Mouse (Mus musculus): Measurements from ENCODE around the gene Bub3. TPM values are rescaled to one million over a fixed set of nuclear protein-coding genes. Genes with fewer than 3 reads are reported as not detected.

Bub3 gene
- total and polyA plus RNA-seq, 3 experiments = 57.3 to 191 (median 131) TPM

GRCm38 (mm10) chr7:131604946-131605345 is 44.9 kb downstream of the Bub3 start:
- no peak overlapping the region for H3K4me3 ChIP-seq (ENCODE audit: low read depth, low read length)
- 0 out of 2 replicates have a peak, but pooled peaks cover 4% of the 10 kb centered on the region for H3K9me3 ChIP-seq (replicated peaks)
- H3K36me3 ChIP-seq (replicated peaks) = no peaks in the 10 kb centered on the region
- H3K4me1 ChIP-seq (ENCODE audit: insufficient read depth, low read depth, low read length) = no peaks in the 10 kb centered on the region
- no peaks in the 10 kb centered on the region for H3K27me3 ChIP-seq (ENCODE audit: insufficient read depth, low read length)
- DNase-seq (ENCODE audit: low spot score) (no peak), ATAC-seq (ENCODE audit: extremely low read depth, insufficient number of reproducible peaks, low FRiP score, poor library complexity, severe bottlenecking) (no peak)
- TF ChIP-seq GATA2 (IDR thresholded peaks at IDR 0.05; ENCODE audit: borderline replicate concordance, low read depth, low read length) = no peak
- no peak for TF ChIP-seq TAL1 (conservative IDR thresholded peaks at IDR 0.05; ENCODE audit: low read depth, low read length)
- TF ChIP-seq GATA1 (IDR thresholded peaks at IDR 0.05; ENCODE audit: borderline replicate concordance, low read length) = no peak
- no peak for TF ChIP-seq POLR2AphosphoS5 (IDR thresholded peaks at IDR 0.05; ENCODE audit: insufficient replicate concordance, low read depth, low read length)
- TF ChIP-seq CTCF (IDR thresholded peaks at IDR 0.05; ENCODE audit: low read depth, low read length) = no peak

GRCm38 (mm10) chr7:131605481-131605880 is 45.5 kb downstream of the Bub3 start:
- ATAC-seq (ENCODE audit: extremely low read depth, insufficient number of reproducible peaks, low FRiP score, poor library complexity, severe bottlenecking) = no peak
- Histone ChIP-seq H3K36me3 (replicated peaks) (no peaks in the 10 kb centered on the region), H3K4me3 (ENCODE audit: low read depth, low read length) (no peak overlapping the region), H3K4me1 (ENCODE audit: insufficient read depth, low read depth, low read length) (no peaks in the 10 kb centered on the region), H3K9me3 (replicated peaks) (0 out of 2 replicates have a peak, but pooled peaks cover 4% of the 10 kb centered on the region), H3K27me3 (ENCODE audit: insufficient read depth, low read length) (no peaks in the 10 kb centered on the region)
- DNase-seq (ENCODE audit: low spot score) = no peak
- no peak for TF ChIP-seq GATA1 (IDR thresholded peaks at IDR 0.05; ENCODE audit: borderline replicate concordance, low read length)
- no peak for TF ChIP-seq TAL1 (conservative IDR thresholded peaks at IDR 0.05; ENCODE audit: low read depth, low read length)
- TF ChIP-seq CTCF (IDR thresholded peaks at IDR 0.05; ENCODE audit: low read depth, low read length) = no peak
- TF ChIP-seq GATA2 (IDR thresholded peaks at IDR 0.05; ENCODE audit: borderline replicate concordance, low read depth, low read length) = no peak
- no peak for TF ChIP-seq POLR2AphosphoS5 (IDR thresholded peaks at IDR 0.05; ENCODE audit: insufficient replicate concordance, low read depth, low read length)

GRCm38 (mm10) chr7:131608049-131608448 is 48.0 kb downstream of the Bub3 start:
- Histone ChIP-seq H3K9me3 (replicated peaks) (0 out of 2 replicates have a peak, but pooled peaks cover 4% of the 10 kb centered on the region), H3K36me3 (replicated peaks) (no peaks in the 10 kb centered on the region), H3K4me1 (ENCODE audit: insufficient read depth, low read depth, low read length) (no peaks in the 10 kb centered on the region), H3K27me3 (ENCODE audit: insufficient read depth, low read length) (no peaks in the 10 kb centered on the region), H3K4me3 (ENCODE audit: low read depth, low read length) (no peak overlapping the region)
- DNase-seq (ENCODE audit: low spot score) = no peak
- TF ChIP-seq TAL1 (conservative IDR thresholded peaks at IDR 0.05; ENCODE audit: low read depth, low read length) (no peak), GATA1 (IDR thresholded peaks at IDR 0.05; ENCODE audit: borderline replicate concordance, low read length) (no peak), POLR2AphosphoS5 (IDR thresholded peaks at IDR 0.05; ENCODE audit: insufficient replicate concordance, low read depth, low read length) (no peak), CTCF (IDR thresholded peaks at IDR 0.05; ENCODE audit: low read depth, low read length) (no peak), GATA2 (IDR thresholded peaks at IDR 0.05; ENCODE audit: borderline replicate concordance, low read depth, low read length) (no peak)
- ATAC-seq (ENCODE audit: extremely low read depth, insufficient number of reproducible peaks, low FRiP score, poor library complexity, severe bottlenecking) = no peak

- no peak for TF ChIP-seq GATA2 (IDR thresholded peaks at IDR 0.05; ENCODE audit: borderline replicate concordance, low read depth, low read length)
- Histone ChIP-seq H3K27me3 (ENCODE audit: insufficient read depth, low read length) (no peaks in the 10 kb centered on the region), H3K36me3 (replicated peaks) (no peaks in the 10 kb centered on the region), H3K4me3 (ENCODE audit: low read depth, low read length) (no peak overlapping the region), H3K9me3 (replicated peaks) (0 out of 2 replicates have a peak, but pooled peaks cover 4% of the 10 kb centered on the region), H3K4me1 (ENCODE audit: insufficient read depth, low read depth, low read length) (no peaks in the 10 kb centered on the region)
- no peak for DNase-seq (ENCODE audit: low spot score)
- ATAC-seq (ENCODE audit: extremely low read depth, insufficient number of reproducible peaks, low FRiP score, poor library complexity, severe bottlenecking) = no peak
Observed at GRCm38 (mm10) chr7:131609677-131610076, 49.7 kb downstream of the Bub3 start.

Other genes starting within 250 kb of the Bub3 start
- not detected in 2 replicates for gene Cuzd1, start 237.9 kb upstream of the Bub3 start, total RNA-seq (2014; fragmentation: Nextera tagmentation)
- 0.06 and 0.11 TPM in 2 replicates for gene Cuzd1, start 237.9 kb upstream of the Bub3 start, total RNA-seq (2017)
- not detected in 2 replicates for gene Cuzd1, start 237.9 kb upstream of the Bub3 start, polyA plus RNA-seq (2012)
- gene Fam24b, start 230.7 kb upstream of the Bub3 start, total RNA-seq (2014; fragmentation: Nextera tagmentation) = not detected in 2 replicates
- not detected in 2 replicates for gene Fam24b, start 230.7 kb upstream of the Bub3 start, total RNA-seq (2017)
- not detected in 2 replicates for gene Fam24b, start 230.7 kb upstream of the Bub3 start, polyA plus RNA-seq (2012)
- not detected in 2 replicates for gene Fam24a, start 226.4 kb upstream of the Bub3 start, total RNA-seq (2014; fragmentation: Nextera tagmentation)
- gene Fam24a, start 226.4 kb upstream of the Bub3 start, total RNA-seq (2017) = not detected in 2 replicates
- gene Fam24a, start 226.4 kb upstream of the Bub3 start, polyA plus RNA-seq (2012) = not detected in 2 replicates
- 17.2 and 17.8 TPM in 2 replicates for gene 2310057M21Rik, start 197.5 kb upstream of the Bub3 start, total RNA-seq (2014; fragmentation: Nextera tagmentation)
- gene 2310057M21Rik, start 197.5 kb upstream of the Bub3 start, total RNA-seq (2017) = 8.0 and 16.0 TPM in 2 replicates
- 13.0 and 15.2 TPM in 2 replicates for gene 2310057M21Rik, start 197.5 kb upstream of the Bub3 start, polyA plus RNA-seq (2012)
- 34.9 and 42.7 TPM in 2 replicates for gene Pstk, start 189.1 kb upstream of the Bub3 start, total RNA-seq (2014; fragmentation: Nextera tagmentation)
- gene Pstk, start 189.1 kb upstream of the Bub3 start, total RNA-seq (2017) = 33.9 and 35.4 TPM in 2 replicates
- 36.3 and 44.1 TPM in 2 replicates for gene Pstk, start 189.1 kb upstream of the Bub3 start, polyA plus RNA-seq (2012)
- gene Ikzf5, start 149.7 kb upstream of the Bub3 start, total RNA-seq (2014; fragmentation: Nextera tagmentation) = 42.9 and 59.1 TPM in 2 replicates
- 20.2 and 24.1 TPM in 2 replicates for gene Ikzf5, start 149.7 kb upstream of the Bub3 start, total RNA-seq (2017)
- gene Ikzf5, start 149.7 kb upstream of the Bub3 start, polyA plus RNA-seq (2012) = 6.6 and 10.1 TPM in 2 replicates
- 22.5 and 35.5 TPM in 2 replicates for gene Acadsb, start 149.6 kb upstream of the Bub3 start, total RNA-seq (2014; fragmentation: Nextera tagmentation)
- gene Acadsb, start 149.6 kb upstream of the Bub3 start, total RNA-seq (2017) = 40.0 and 42.7 TPM in 2 replicates
- 2.6 and 2.7 TPM in 2 replicates for gene Acadsb, start 149.6 kb upstream of the Bub3 start, polyA plus RNA-seq (2012)
- not detected in 2 replicates for gene Hmx3, start 17.4 kb upstream of the Bub3 start, total RNA-seq (2014; fragmentation: Nextera tagmentation)
- gene Hmx3, start 17.4 kb upstream of the Bub3 start, total RNA-seq (2017) = not detected in 2 replicates
- gene Hmx3, start 17.4 kb upstream of the Bub3 start, polyA plus RNA-seq (2012) = not detected in 2 replicates
- gene Hmx2, start 11.4 kb upstream of the Bub3 start, total RNA-seq (2014; fragmentation: Nextera tagmentation) = 0.34 and 1.1 TPM in 2 replicates
- 0.44 and 0.99 TPM in 2 replicates for gene Hmx2, start 11.4 kb upstream of the Bub3 start, total RNA-seq (2017)
- gene Hmx2, start 11.4 kb upstream of the Bub3 start, polyA plus RNA-seq (2012) = 3.9 and 4.8 TPM in 2 replicates